Mouse (Mus musculus) right cerebral cortex, postnatal 25 days (tissue): ENCODE results near the gene Flt3.

Experiments used
- DNase-seq: peaks from one replicate; pipeline ENCODE4 v3.0.0; 2022

The Flt3 gene

DNA sequence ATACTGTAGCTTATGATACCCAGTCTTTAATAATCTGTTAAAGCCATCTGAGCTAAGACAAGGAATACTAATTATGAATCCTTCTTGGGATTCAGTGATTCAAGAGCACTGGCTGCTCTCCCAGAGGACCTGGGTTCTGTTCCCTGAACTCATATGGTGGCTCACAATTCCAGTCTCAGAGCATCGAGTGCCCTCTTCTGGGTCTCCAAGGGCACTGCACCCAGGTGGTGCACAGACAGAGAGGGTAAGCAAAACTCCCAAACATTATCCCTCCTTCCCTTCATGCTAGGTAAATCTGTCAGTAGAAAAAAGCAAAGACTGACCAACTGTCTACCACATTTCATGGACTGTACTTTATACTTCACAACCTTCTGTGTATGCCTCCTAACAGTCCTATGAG is 54.3 kb downstream of the Flt3 start:
- no peak for DNase-seq

DNA sequence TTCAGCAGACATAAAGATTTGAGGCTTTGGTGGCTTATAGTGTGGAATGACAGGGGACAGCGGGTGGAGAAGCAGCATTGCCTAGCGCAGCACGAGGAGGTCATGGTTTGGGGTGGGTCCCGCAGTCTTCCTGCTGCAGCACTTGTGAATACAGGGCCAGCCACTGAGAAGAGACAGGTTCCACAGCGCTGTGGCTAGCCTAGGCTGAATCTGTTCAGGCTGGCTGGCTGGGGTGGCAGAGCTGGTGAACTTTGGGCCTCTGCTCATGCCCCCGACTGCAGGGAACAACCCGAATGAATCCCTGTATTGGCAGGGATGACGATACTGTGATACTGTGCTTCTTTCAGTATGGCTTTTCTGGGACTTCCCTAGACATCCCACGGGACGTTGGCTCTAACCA is 56.4 kb downstream of the Flt3 start:
- no peak for DNase-seq

DNA sequence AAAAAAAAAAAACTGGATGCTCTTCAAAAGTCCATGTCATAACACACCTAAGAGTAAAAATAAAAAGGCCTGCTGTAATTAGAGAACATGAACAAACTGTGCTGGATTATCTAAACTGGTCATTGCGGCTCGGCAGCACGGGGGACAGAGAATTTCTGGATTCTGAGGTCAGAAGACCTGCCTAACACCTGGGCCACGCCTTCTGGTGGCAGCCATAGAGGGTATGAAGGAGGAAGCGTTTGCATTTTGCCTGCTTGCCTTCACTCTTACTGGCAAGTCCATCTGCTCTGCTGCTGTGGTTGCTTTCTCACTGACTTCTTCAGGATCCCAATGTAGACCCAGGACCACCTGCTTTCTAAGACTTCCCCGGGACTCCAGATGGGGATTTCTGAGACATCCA is 57.4 kb downstream of the Flt3 start:
- DNase-seq = no peak

GRCm38 (mm10) chr5:147340741-147341414 is 59.4 kb downstream of the Flt3 start:
- no peak for DNase-seq

DNA sequence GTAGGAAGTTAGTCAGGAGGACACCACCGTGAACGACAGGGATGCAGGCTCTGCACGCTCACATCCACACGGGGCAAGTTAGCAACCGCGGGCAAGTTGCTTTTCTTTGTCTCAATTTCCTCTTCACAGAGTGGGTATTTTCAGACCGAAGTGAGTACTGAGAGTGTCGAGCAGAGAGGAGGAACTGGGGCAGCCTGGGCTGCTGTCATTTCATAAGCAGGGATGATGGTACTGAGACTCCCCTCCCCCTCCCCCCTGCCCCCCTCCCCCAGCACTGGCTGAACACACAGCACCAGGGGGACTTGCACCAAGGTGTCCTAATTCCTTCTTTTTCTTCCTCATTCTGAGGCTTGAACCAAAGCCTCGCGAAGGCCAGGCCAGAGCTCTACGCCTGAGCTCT is 60.7 kb downstream of the Flt3 start:
- no peak for DNase-seq

DNA sequence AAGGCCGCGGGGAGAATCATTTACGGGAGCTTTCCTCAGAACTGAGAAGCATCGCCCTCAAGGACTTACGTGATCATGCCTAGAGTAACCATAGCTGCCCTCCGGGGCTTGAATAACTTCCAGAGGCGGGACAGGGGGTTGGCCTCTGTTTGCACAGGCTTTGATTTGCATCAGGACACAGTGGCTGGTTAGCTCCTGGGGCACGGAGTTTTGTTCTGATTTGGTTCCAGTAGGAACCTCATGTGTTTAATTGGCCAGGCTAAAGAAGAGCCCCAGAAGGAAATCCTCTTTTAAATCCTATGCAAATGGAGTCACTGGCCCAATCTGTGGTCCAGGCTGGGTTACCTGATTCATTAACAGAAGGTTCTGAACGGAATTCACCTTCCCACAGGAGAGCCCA is 61.3 kb downstream of the Flt3 start:
- no peak for DNase-seq

DNA sequence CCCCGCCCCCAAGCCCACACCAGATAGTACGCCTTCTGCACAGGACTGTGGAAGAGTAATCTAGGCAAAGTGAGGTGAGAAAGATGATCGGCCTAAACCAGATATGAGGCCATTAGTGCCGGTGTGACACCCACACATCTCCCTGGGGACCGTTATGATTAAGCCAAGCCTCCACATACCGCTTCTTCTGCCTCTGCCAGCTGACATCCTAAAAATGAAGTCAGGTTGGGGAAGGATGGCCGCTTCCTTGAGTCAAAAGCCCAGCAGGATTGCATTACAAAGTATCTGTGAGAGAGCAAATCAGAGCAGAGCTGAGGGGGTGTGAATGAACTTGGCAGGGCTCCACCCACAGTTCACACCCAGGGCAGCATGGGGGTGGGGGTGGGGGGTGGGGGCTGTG is 67.6 kb downstream of the Flt3 start:
- DNase-seq = no peak

DNA sequence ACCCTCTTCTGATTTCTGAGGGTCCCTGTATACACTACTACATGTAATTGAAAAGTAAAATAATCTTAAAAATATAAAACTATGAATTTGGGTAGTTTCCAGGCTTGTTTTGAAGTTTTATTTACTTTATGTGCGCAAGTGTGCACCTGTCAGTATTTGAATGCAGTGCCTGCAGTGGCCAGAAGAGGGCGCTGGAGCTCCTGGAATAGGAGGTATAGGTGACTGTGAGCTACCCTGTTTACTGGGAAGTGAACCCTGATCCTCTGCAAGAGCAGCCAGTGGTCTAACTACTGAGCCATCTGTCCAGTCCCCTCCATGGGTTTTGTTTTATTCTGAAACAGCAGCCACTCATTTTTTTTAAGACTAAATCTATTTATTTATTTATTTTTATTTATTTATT is 68.7 kb downstream of the Flt3 start:
- DNase-seq = no peak

DNA sequence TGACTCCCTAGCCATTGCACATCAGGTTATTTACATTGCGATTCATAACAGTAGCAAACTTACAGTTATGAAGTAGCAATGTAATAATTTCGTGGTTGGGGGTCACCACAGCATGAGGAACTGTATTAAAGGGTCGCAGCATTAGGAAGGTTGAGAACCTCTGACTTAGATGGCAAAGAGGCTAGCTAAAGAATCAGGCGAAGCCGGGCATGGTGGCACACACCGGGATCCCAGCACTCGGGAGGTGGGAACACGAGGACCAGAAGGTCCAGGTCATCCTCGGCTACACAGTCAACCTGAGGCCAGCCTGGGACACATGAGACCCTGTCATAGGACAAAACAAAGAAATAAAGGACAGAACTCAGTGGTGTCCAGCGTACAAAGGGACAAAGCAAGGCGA is 70.3 kb downstream of the Flt3 start:
- DNase-seq = no peak

DNA sequence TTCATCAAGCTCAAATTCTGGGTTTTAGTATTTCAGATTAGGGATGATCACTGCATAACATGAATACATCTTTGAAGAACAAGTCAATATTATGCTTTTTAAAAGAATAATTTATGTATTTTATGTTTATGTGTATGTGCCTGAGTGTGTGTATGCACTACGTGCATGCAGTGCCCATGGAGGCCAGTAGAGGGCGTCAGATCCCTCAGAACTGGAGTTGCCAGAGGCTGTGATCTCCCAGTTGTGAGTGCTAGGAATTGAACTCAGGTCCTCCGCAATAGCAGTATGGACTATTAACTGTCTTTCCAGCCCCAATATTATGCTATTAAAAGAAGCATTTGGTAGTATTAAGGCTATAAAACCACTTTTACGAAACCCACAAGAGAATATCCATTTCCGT is 72.7 kb downstream of the Flt3 start:
- DNase-seq = no peak

DNA sequence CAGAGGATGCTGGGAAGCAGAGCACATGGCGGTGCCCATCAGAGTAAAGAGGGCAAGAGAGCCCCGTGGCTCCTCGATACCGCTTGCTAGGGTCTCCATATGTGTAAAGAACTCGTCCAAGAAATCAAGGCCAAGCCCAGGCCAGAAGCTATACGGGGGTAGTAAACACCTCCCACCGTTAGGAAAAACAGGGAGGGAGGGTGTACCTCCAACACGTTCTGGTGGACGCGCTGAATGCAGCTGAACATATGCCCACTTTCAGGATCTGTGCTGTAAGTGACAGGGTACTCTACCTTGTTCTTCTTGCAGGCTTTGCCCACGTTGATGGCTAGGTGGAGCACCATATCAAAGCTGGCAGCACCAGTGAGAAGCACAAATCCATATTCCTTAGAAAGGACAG is 74.4 kb downstream of the Flt3 start:
- DNase-seq = no peak

DNA sequence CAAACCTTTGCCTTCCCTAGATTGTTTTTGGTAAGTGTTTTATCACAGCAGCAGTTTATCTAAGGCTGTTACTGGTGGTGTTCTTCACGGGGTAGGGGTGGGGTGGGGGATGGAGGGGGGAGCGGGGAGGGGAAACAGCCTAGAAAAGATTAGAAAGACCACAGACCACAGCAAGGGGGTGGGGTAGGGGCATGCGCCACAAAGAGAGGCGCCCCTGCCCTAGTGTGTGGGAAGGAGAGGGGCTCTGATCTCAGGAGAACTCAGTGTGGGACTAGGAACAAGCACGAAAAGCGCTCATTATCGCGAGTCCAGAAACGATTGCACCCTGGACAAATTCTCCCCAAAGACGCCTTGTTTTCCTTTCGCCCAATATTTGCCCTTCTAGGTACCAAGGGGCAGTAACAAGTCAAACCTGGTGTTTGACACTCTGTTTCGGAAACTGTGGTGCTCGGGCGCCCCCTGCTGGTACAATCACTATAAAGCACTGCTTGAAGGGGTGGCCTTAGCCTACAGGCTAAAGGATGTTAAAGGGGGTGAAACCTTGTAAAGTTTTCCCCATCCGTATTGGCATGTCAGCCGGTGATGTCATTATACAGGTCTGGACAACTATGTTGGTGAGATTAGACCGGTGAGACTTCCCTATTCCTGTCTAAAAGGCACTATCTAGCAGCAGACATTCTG is 76.9 kb downstream of the Flt3 start:
- DNase-seq = no peak

DNA sequence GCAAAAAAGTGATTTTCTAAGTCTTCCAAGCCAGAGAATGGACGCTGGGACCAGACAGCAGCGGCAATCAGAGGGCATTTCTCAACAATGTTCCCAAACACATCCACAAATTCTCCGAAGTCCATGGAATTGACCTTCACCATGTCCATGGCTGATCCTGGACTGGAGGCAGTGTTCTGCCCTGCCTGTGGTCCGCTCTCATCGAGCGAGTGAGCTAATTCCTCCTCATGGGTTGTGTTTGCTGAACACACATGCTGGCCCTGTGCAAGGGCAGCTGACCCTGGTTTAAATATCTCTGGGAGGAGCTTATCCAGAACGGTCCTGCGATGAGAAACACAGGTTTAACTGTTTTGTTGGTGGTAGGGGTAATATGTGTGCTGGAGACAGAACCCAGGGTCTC is 78.1 kb downstream of the Flt3 start, which contains the start of gene Urad:
Gene Urad, minus strand, starts transcription at position 258 of the 400 bp plus-strand sequence.
- no peak for DNase-seq

GRCm38 (mm10) chr5:147319653-147320052 is 80.6 kb downstream of the Flt3 start:
- no peak for DNase-seq

DNA sequence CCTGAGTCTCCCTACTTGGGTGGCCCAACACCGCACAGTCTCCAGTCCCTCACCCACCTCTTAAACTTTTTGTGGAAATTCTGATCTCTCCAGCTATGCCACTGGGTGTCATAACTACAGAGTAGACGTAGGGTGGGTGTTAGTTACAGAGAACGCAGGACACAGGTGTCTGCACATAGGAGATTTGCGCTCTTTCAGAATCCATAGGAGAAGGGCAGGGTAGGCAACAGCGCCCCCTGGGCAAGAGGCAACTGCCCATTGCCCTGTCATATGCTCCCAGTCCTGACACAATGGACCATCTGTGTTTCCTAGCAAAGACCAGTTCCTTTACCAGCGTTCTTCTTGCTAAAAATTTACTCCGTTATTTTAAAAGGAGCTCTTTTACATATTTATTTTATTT is 82.3 kb downstream of the Flt3 start:
- no peak for DNase-seq

- no peak for DNase-seq
Observed at GRCm38 (mm10) chr5:147317321-147317720, 83.0 kb downstream of the Flt3 start.

DNA sequence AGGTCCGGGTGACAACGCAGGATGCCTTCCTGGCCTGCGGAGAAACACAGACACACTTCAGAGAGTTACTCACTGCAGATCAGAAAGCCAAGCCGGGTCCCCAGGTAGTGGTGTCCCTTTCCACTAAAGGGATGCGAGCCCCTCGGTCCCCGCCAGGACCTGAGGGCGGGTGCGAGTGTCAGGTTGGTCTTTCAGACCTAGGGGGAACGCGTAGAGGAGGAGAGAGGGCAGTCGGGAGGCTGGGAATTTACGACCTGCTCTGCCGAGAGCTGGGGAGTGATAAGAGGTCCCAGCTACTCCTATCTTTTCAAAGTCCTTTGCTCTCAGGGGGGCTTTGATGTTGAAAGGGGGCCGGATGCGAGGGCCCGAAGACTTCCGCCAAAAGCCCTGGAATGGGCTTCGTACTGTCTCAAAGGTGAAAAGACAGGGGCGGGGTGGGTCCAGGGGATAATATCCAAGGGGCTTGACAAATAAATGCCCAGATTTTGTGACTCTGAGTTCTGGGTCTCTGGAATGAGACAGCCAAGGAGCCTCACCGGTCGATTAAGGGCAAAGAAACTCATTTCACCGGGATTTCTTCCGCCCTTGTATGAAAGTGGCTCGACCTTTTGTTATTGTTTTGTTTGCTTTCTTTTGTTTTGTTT is 84.7 kb downstream of the Flt3 start:
- no peak for DNase-seq

DNA sequence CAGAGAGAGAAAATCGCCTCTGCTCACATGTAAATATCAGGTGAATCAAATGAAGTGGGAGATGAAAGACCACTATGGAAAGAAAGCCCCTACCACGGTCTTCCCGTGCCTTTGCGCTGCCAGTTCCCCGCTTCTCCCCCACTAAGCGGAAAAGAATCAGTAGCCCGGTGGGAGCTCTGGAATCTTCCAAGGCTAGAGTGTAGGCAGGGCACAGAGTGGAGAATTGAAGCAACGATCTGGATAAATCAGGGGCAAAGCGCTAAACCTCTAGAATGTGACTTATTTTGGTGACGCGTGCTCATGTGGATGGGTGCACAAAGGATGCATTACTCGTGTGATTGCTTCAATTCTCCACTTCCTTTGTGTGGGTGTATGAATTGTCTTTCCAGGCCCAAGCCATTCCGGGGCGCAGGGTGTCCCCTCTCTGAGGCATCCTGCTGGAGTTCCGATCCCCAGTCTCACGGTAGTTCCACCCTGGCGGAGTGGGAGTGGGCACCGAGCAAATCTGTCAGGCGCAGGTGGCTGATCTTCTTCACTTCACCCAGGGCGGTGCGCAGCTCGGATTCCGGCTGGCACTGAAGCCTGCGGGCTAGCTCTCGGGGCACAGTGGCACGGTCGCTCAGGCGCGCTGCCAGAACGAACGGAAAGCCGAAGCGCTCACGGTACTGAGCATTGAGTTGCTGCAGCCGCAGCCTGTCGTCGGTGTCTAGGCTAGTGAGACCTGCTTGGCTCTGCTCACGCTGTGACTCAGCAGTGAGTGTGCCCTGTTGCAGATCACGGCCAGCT is 85.5 kb downstream of the Flt3 start:
- no peak for DNase-seq

- DNase-seq = no peak
Observed at GRCm38 (mm10) chr5:147312830-147313685, 87.2 kb downstream of the Flt3 start.

DNA sequence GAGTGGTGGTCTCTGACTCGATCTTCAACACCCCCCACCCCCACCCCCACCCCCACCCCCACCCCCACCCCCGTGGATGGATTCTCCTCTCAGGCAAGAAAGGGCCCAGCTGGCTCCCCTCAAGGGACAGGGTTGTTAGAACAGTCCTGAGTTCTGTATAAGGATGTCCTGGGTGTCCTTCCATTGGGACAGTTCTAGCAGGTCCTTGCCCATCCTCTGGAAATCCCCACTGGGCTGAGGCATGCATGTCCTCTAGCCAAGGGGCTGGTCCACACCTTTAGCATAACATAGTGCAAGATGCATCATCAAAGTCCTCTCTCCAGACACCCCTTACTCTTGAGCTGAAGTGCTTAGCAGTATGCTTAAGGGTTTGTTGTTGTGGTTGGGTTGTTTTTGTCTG is 90.5 kb downstream of the Flt3 start:
- DNase-seq = no peak

GRCm38 (mm10) chr5:147308451-147308850 is 91.8 kb downstream of the Flt3 start:
- no peak for DNase-seq

DNA sequence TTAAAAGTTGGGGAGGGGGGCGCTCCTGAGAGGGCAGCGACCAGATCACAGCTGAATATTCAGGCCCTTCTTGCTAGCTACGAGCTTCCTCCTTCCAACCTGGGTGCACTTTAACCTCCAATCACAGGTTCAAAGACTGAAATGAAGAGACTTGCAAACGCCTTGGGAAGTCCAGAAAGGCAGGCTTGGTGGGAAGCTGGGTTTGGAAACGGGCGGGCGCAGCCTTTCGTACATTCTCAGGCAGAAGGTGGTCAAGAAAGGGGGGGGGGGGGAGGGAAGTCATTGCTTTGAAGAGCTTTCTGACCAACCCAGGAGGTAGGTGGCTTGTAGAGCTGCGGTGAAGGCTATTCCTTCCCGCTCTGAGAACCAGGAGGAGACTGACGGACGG is 92.9 kb downstream of the Flt3 start:
- no peak for DNase-seq
